Mouse (Mus musculus) liver, postnatal 0 days (tissue): ENCODE measurements around the gene Oaz2.

Experiments used
- CTCF ChIP-seq: sonication (generic); IDR thresholded peaks from 2 replicates; pipeline ENCODE4 v1.5.1; 2016; ENCODE audit warnings: antibody characterized with exemption, low read depth
- EP300 ChIP-seq: IDR thresholded peaks from 2 replicates; pipeline ENCODE4 v1.6.1; 2016; ENCODE audit warnings: antibody characterized with exemption, low read depth, mild to moderate bottlenecking

GRCm38 (mm10) chr9:65721161-65721566, 53.4 kb downstream of the Oaz2 start:
- no peak for TF ChIP-seq CTCF
- no peak for TF ChIP-seq EP300
